Mouse (Mus musculus): ENCODE results near the gene Olfr370. TPM values are rescaled to one million over a fixed set of nuclear protein-coding genes. Genes with fewer than 3 reads are reported as not detected.
"Not testable (repeated sequence)": the region's sequence is repeated elsewhere in the genome, so short reads cannot be mapped to it uniquely, and the experiment has no call there.

Gene Olfr370
- polyA plus RNA-seq, 1 experiment from 2014 or later = 0.09 TPM

DNA sequence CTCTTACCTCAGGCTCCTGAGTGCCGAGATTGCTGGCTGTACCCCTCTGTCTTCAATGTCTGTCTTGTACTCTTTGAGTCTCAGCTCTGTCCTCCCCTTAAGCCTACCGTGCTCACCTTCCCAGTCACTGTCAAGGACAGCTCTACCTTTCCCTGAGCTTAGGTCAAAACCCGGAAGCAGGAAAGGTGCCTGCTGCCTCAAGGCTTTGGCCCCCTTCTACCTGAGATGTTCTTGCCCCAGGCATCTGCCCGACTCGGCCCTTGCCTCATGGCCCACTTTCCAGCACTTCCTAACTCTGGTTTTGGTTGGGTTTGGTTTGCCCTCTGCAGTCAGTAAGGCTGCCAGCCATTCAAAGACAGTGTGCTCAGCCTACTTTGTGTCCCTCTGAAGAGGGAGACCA, 33.2 kb downstream of the Olfr370 start:
- no peak overlapping the region for H3K27ac ChIP-seq
- H3K9me3 ChIP-seq = no peaks in the 10 kb centered on the region
- no peak overlapping the region; the same call in 1 of the 2 replicates for H3K4me3 ChIP-seq
- WGBS = 80% methylated on average over 5 of the region's 5 CpGs
- peaks cover 48% of the 10 kb centered on the region for H3K36me3 ChIP-seq
- peaks cover 26% of the 10 kb centered on the region for H3K4me1 ChIP-seq (replicated peaks)
- no peak overlapping the region; the same call in 1 of the 2 replicates for H3K9ac ChIP-seq
- no peak overlapping the region for H3K4me2 ChIP-seq
- no peak for ATAC-seq (ENCODE audit: low FRiP score)
- H3K27me3 ChIP-seq = no peaks in the 10 kb centered on the region

DNA sequence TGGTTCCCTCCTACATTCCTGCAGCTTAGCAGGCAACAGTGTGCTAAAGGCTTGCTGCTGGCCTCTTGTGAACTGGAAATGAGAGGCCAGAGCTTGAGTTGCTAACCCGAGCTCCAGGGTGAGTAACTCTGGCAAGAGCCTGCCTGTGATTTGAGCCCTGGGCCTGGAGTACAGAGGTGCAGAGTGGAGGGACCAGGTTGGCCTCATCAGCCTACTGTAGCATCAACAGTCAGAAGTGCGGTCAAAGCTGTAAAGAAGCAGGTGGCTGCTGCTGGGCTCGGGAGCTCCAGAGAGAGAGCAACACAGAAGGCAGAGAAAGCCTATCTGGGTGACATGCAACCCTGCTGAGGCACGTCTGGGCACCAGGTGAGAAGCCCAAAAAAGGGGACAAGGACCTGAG, 33.6 kb downstream of the Olfr370 start:
- no peak for ATAC-seq (ENCODE audit: low FRiP score)
- H3K27me3 ChIP-seq = no peaks in the 10 kb centered on the region
- H3K4me3 ChIP-seq = no peak overlapping the region
- no peak overlapping the region for H3K9ac ChIP-seq
- H3K9me3 ChIP-seq = no peaks in the 10 kb centered on the region
- peaks cover 50% of the 10 kb centered on the region for H3K36me3 ChIP-seq
- no peak overlapping the region for H3K4me2 ChIP-seq
- peaks cover 26% of the 10 kb centered on the region for H3K4me1 ChIP-seq (replicated peaks)
- no peak overlapping the region for H3K27ac ChIP-seq
- WGBS = 85% methylated on average over 4 of the region's 4 CpGs

DNA sequence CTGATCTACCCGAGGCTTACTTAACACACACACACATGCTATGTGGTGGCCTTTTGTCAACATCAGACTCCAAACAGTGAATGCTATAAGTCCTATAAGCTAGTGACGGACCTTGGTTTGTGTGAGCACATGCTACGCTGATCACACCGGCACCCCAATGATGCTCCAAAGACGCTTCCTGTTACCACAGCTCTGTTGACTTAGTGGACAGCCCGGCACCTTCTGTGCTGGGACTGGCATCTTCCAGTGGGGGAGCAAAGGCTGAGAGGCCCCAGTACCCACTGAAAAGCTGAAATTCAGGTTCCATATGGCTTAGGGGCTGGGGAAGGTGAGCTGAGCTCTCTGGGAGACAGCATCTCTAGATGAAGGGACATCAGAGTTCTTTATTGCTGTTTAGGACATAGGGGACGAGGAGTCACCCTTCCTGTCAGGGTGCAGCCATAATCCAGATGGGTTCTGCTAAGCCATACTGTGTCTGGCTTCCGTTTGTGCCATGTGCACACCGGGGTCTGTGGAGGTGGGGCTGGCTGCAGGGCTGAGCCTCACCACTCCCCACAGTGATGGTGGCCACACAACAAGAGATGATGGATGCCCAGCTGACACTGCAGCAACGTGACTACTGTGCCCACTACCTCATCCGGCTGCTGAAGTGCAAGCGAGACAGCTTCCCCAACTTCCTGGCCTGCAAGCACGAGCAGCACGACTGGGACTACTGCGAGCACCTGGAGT, 34.9 kb downstream of the Olfr370 start:
- no peak overlapping the region for H3K9ac ChIP-seq
- H3K4me1 ChIP-seq (replicated peaks) = peaks cover 37% of the 10 kb centered on the region
- no peak overlapping the region for H3K4me3 ChIP-seq
- H3K27me3 ChIP-seq = no peaks in the 10 kb centered on the region
- H3K9me3 ChIP-seq = no peaks in the 10 kb centered on the region
- H3K4me2 ChIP-seq = no peak overlapping the region
- no peak overlapping the region for H3K27ac ChIP-seq
- ATAC-seq (ENCODE audit: low FRiP score) = no peak
- 89% methylated on average over 15 of the region's 15 CpGs for WGBS
- peaks cover 53% of the 10 kb centered on the region for H3K36me3 ChIP-seq

DNA sequence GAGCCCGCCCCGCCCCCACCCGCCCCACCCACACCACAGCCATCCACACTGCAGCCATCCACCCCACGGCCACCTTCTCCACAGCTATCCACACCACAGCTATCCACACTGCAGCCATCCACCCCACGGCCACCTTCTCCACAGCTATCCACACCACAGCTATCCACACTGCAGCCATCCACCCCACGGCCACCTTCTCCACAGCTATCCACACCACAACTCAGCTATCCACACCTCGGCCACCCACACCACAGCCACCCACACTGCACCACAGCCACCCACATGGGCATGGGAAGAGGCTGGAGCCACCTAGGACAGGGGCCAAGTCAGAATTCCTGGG, 35.4 kb downstream of the Olfr370 start:
- WGBS = 94% methylated on average over 7 of the region's 7 CpGs
- H3K4me2 ChIP-seq; H3K9ac ChIP-seq; H3K9me3 ChIP-seq; H3K27ac ChIP-seq; H3K4me3 ChIP-seq; H3K27me3 ChIP-seq; ATAC-seq (ENCODE audit: low FRiP score): not testable (repeated sequence)
- peaks cover 57% of the 10 kb centered on the region for H3K36me3 ChIP-seq
- peaks cover 42% of the 10 kb centered on the region for H3K4me1 ChIP-seq (replicated peaks)

GRCm38 (mm10) chr8:83571791-83572190, 36.2 kb downstream of the Olfr370 start:
- Histone ChIP-seq H3K4me3 (no peak overlapping the region), H3K27me3 (no peaks in the 10 kb centered on the region), H3K27ac (no peak overlapping the region), H3K9me3 (no peaks in the 10 kb centered on the region), H3K4me1 (replicated peaks) (peaks cover 48% of the 10 kb centered on the region), H3K9ac (no peak overlapping the region), H3K4me2 (no peak overlapping the region), H3K36me3 (peaks cover 57% of the 10 kb centered on the region)
- ATAC-seq (ENCODE audit: low FRiP score) = no peak
- WGBS = 95% methylated on average over 10 of the region's 10 CpGs

DNA sequence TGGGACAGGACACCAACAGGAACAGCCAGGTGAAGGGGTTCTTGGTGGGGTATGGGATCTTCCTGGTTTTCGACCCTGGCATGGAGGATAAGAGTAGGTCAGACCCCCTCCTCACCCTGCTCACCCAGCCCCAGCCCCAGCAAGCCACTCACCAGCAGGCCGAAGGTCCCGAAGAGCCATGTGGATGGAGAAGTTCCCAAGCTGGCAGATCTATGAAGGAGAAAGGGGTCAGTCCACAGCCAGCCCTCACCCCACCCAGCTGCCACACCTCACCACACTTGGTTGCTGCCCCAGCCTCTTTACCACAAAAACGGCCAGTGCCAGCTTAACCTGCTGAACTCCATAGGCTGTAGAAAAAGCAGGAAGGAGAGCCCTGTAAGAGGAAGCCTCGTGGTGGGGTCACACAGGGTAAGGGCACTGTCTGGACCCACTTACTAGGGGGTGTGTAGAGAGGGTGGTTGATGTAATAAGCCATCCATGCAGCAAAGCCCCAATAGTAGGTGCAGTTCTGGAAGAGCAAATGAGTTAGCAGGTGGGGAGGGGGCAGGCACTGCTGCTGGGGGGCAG, 36.7 kb downstream of the Olfr370 start:
- no peaks in the 10 kb centered on the region for H3K9me3 ChIP-seq
- H3K36me3 ChIP-seq = peaks cover 57% of the 10 kb centered on the region
- ATAC-seq (ENCODE audit: low FRiP score) = no peak
- no peak overlapping the region for H3K27ac ChIP-seq
- no peak overlapping the region for H3K9ac ChIP-seq
- no peak overlapping the region for H3K4me2 ChIP-seq
- no peaks in the 10 kb centered on the region for H3K27me3 ChIP-seq
- H3K4me1 ChIP-seq (replicated peaks) = peaks cover 49% of the 10 kb centered on the region
- no peak overlapping the region for H3K4me3 ChIP-seq
- WGBS = 85% methylated on average over 5 of the region's 5 CpGs

DNA sequence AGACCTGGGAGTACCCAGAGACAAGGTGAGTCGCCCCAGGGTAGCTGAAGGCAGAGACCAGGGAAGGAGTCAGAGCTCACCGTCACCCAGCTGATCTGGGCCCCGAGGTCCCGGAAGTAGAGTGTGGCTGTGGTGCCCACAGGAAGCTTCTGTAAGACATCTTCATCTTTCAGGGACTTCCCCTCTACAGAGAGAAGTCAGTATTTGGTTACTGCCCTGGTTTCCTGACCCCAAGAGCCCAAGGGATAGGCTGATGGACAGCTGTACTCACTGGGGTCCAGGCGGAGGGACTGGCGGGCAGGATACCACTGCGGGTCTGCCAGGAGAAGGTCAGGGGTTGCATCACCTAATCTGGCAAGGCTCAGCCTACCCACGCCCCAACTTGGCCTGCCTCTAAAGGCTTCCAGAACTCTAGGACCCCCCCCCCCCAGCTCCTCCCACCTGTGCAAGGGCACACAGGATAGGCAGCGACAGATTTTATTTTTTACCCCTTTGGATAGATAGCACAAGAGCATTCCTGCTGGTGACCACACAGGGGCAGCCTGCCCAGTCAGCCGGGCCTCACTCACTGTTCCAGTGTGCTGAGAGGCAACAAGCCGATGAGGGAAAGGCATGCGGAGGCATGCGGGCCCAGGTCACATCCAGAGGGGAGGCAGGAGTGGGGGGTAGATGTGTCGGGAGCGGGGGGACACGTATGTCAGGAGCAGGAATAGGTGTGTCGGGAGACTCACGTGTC, 37.7 kb downstream of the Olfr370 start:
- H3K27ac ChIP-seq = no peak overlapping the region
- peaks cover 48% of the 10 kb centered on the region for H3K4me1 ChIP-seq (replicated peaks)
- no peak overlapping the region for H3K4me3 ChIP-seq
- H3K9me3 ChIP-seq = no peaks in the 10 kb centered on the region
- H3K27me3 ChIP-seq = no peaks in the 10 kb centered on the region
- no peak for ATAC-seq (ENCODE audit: low FRiP score)
- peaks cover 57% of the 10 kb centered on the region for H3K36me3 ChIP-seq
- 82% methylated on average over 17 of the region's 18 CpGs for WGBS
- no peak overlapping the region for H3K9ac ChIP-seq
- no peak overlapping the region for H3K4me2 ChIP-seq

- peaks cover 48% of the 10 kb centered on the region for H3K36me3 ChIP-seq
- ATAC-seq (ENCODE audit: low FRiP score) = no peak
- 86% methylated on average over 15 of the region's 15 CpGs for WGBS
Observed at GRCm38 (mm10) chr8:83574631-83575315, 39.2 kb downstream of the Olfr370 start.

GRCm38 (mm10) chr8:83575561-83576515, 40.3 kb downstream of the Olfr370 start:
- no peak overlapping the region for H3K4me2 ChIP-seq
- H3K9me3 ChIP-seq = no peaks in the 10 kb centered on the region
- peak overlapping the region; percentile 49; the same call in 1 of the 2 replicates for H3K9ac ChIP-seq
- no peaks in the 10 kb centered on the region for H3K27me3 ChIP-seq
- 88% methylated on average over 17 of the region's 17 CpGs for WGBS
- H3K4me1 ChIP-seq (replicated peaks) = peaks cover 63% of the 10 kb centered on the region
- H3K27ac ChIP-seq = no peak overlapping the region
- H3K36me3 ChIP-seq = peaks cover 38% of the 10 kb centered on the region
- no peak for ATAC-seq (ENCODE audit: low FRiP score)
- H3K4me3 ChIP-seq = no peak overlapping the region

More at GRCm38 (mm10) chr8:83574631-83575315, 39.2 kb downstream of the Olfr370 start:
- H3K9me3 ChIP-seq = no peaks in the 10 kb centered on the region
- H3K27me3 ChIP-seq = no peaks in the 10 kb centered on the region
- H3K27ac ChIP-seq = no peak overlapping the region
- H3K9ac ChIP-seq = peak overlapping the region; percentile 3; the same call in 1 of the 2 replicates
- peaks cover 52% of the 10 kb centered on the region for H3K4me1 ChIP-seq (replicated peaks)
- H3K4me2 ChIP-seq = no peak overlapping the region
- H3K4me3 ChIP-seq = no peak overlapping the region

DNA sequence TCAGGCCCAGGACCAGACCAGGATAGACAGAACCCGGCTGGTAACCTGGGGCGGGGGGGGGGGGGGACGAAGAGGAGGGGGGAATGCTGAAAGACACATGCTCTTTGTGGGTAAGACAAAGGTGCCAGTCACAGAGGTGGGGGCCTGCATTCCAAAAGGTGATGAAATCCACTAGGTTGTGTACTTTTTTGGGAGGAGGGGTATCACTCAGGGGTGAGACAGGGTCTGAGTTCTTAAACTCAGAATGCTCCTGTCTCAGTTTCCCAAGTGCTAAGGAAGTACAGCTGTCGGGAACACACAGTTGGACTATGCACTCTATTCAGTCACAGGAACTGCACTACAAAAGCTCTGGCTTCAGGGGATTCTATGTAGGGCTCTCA, 40.9 kb downstream of the Olfr370 start:
- no peak for ATAC-seq (ENCODE audit: low FRiP score)
- Histone ChIP-seq H3K4me3 (no peak overlapping the region), H3K27me3 (no peaks in the 10 kb centered on the region), H3K4me1 (replicated peaks) (peaks cover 67% of the 10 kb centered on the region), H3K27ac (no peak overlapping the region), H3K36me3 (peaks cover 31% of the 10 kb centered on the region), H3K4me2 (no peak overlapping the region), H3K9ac (no peak overlapping the region), H3K9me3 (no peaks in the 10 kb centered on the region)
- WGBS = 65% methylated on average over 4 of the region's 4 CpGs

GRCm38 (mm10) chr8:83576921-83577320, 41.3 kb downstream of the Olfr370 start:
- Histone ChIP-seq H3K4me3 (no peak overlapping the region), H3K9ac (peak overlapping the region; percentile 14; the same call in 1 of the 2 replicates), H3K4me2 (no peak overlapping the region), H3K36me3 (peaks cover 27% of the 10 kb centered on the region), H3K4me1 (replicated peaks) (peaks cover 71% of the 10 kb centered on the region), H3K27ac (peak overlapping the region; percentile 5; the same call in 1 of the 2 replicates), H3K9me3 (no peaks in the 10 kb centered on the region), H3K27me3 (no peaks in the 10 kb centered on the region)
- 67% methylated on average over 4 of the region's 4 CpGs for WGBS
- ATAC-seq (ENCODE audit: low FRiP score) = no peak
